In the genomic region with DNA sequence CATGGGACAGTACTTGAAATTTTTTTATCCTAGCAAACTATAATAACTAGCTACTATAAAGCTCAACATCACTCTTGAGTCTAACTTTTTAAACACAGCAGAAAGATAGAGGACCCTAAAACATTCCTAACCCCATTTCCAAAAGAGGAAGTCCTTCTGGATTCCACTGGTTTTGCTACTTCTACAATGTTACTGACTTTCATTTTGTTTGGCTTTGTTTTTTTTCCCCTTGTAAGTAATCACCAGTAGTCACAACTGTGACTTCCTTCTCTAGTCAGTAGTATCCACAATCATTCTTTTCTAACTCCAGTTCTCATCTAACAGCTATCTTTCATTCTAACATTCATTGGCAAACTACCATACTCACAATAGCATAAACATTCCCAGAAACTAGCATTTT, we compare ENCODE assay signal across 29 mouse cellular contexts.
"Had no signal": no experiment of that assay in that cellular context is flagged by ENCODE, and none has a peak within 500 bp of the region (broad histone marks: within the 10 kb centered on the region; RNA-seq: fewer than 3 reads in every experiment).

No protein-coding gene starts in this region.

- H3K4me3 ChIP-seq: gastrocnemius, adult 2 months; heart, adult 2 months; heart, embryonic 10.5 days; heart, embryonic 12.5 days; hindbrain, embryonic 10.5 days; hindbrain, embryonic 12.5 days; intestine, embryonic 15.5 days; kidney, embryonic 15.5 days; layer of hippocampus, adult 2 months; limb, embryonic 13.5 days; limb, embryonic 15.5 days; liver, embryonic 12.5 days had no signal

- ATAC-seq: hindbrain, embryonic 16.5 days; inflammation-experienced regulatory T-cells, adult 6 months; intestine, embryonic 15.5 days; intestine, postnatal 0 days; liver, embryonic 12.5 days had no signal

- DNase-seq: gastrocnemius, adult 2 months; gastrocnemius, postnatal 10 days; gastrocnemius, postnatal 25 days; heart, adult 11 months; heart, adult 2 months; heart, postnatal 10 days; heart, postnatal 4 days; kidney, adult 18-20 months; kidney, adult 9 months; kidney, postnatal 10 days; kidney, postnatal 25 days; kidney, postnatal 4 days; layer of hippocampus, postnatal 36 days; left cerebral cortex, postnatal 4 days had no signal

- H3K36me3 ChIP-seq: heart, embryonic 10.5 days; heart, embryonic 12.5 days; hindbrain, embryonic 10.5 days; hindbrain, embryonic 12.5 days; intestine, embryonic 15.5 days; kidney, embryonic 15.5 days; limb, embryonic 13.5 days; limb, embryonic 15.5 days; liver, embryonic 12.5 days had no signal

- H3K4me2 ChIP-seq: heart, embryonic 12.5 days; hindbrain, embryonic 12.5 days; hindbrain, embryonic 14.5 days; intestine, embryonic 15.5 days; kidney, embryonic 15.5 days; limb, embryonic 13.5 days; limb, embryonic 15.5 days; liver, embryonic 12.5 days had no signal

- H3K9me3 ChIP-seq: heart, embryonic 10.5 days; heart, embryonic 12.5 days; hindbrain, embryonic 10.5 days; hindbrain, embryonic 12.5 days; intestine, embryonic 15.5 days; kidney, embryonic 15.5 days; limb, embryonic 13.5 days; limb, embryonic 15.5 days; liver, embryonic 12.5 days had no signal

- H3K4me1 ChIP-seq: intestine, embryonic 15.5 days; limb, embryonic 13.5 days; limb, embryonic 15.5 days had no signal

- H3K27me3 ChIP-seq: heart, embryonic 12.5 days; hindbrain, embryonic 12.5 days; intestine, embryonic 15.5 days; kidney, embryonic 15.5 days; limb, embryonic 13.5 days; limb, embryonic 15.5 days; liver, embryonic 12.5 days had no signal

- H3K27ac ChIP-seq: gastrocnemius, adult 2 months; heart, adult 2 months; heart, embryonic 10.5 days; hindbrain, embryonic 10.5 days; hindbrain, embryonic 12.5 days; hindbrain, embryonic 14.5 days; intestine, embryonic 15.5 days; kidney, embryonic 15.5 days; layer of hippocampus, adult 2 months; limb, embryonic 13.5 days; limb, embryonic 15.5 days; liver, embryonic 12.5 days; liver, embryonic 14.5 days had no signal

- H3K9ac ChIP-seq: heart, embryonic 12.5 days; hindbrain, embryonic 12.5 days; hindbrain, embryonic 14.5 days; intestine, embryonic 15.5 days; kidney, embryonic 15.5 days; limb, embryonic 13.5 days; limb, embryonic 15.5 days; liver, embryonic 12.5 days; liver, embryonic 14.5 days had no signal
